Mouse (Mus musculus): ENCODE results near the gene Itsn1. TPM values are rescaled to one million over a fixed set of nuclear protein-coding genes. Genes with fewer than 3 reads are reported as not detected.

Itsn1 gene
- polyA plus RNA-seq, 1 experiment from 2014 or later, result 55.2 TPM

DNA sequence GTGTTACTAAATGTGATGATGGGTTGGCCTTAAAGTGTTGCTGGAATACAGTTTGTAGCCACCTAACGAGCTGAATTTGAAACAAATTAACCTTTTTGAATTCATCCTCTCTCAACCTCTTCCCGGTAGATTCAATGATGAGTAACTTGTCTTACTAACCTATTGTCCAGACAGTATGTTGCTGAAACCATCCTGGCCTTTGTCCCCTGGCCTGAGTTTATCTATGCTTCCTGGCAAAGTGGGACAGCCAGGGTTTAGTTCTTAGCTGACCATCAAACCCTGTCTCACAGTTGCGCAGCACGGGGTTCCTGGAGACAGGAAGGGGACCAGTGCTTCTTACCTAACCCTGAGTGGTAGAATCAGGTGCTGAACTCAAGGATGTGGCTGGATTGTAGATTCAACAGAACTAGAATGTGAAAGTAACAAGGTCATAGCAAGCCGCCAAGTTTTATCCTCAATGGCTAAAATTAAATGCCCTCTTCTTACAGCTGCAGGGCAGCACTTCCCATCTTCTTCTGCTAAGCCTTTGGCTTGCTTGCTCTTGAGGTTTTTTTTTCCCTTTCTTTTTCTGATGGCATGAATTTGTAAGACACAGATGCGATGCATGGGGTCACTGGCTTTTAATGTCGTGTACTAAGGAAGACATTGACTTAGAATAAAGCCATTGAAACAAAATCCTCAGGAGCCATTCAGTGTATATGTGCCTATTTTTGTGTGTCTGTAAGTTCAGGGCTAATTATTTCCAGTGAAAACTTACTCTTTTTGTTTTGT, 7.2 kb downstream of the Itsn1 start:
- Histone ChIP-seq H3K27me3 (no peaks in the 10 kb centered on the region), H3K4me3 (no peak overlapping the region), H3K4me2 (no peak overlapping the region), H3K9me3 (no peaks in the 10 kb centered on the region), H3K27ac (no peak overlapping the region), H3K36me3 (no peaks in the 10 kb centered on the region), H3K9ac (no peak overlapping the region), H3K4me1 (replicated peaks) (peaks cover 84% of the 10 kb centered on the region)
- WGBS, result 72% methylated on average over 7 of the region's 7 CpGs
- ATAC-seq (ENCODE audit: low FRiP score), result no peak

DNA sequence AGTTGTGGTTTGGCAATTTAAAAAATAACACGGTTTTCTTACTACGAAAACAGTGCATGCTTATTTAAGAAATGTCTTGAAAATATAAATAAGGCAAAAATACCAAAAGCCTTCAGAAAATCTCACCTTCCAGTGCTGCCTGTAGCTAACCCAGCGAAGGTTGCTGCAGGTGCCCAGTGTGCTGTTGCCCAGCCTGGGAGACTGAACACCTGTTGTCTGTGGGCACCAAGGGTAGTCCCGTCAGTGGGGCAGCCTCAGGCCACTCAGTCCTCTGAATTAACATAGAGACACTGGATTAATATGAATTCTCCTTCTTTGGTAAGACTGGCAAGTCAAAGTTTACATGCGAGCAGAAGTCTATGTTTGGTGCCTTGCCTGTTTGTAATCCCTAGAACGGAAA, 9.4 kb downstream of the Itsn1 start:
- H3K9ac ChIP-seq, result no peak overlapping the region
- H3K36me3 ChIP-seq, result no peaks in the 10 kb centered on the region
- no peak overlapping the region for H3K27ac ChIP-seq
- H3K27me3 ChIP-seq, result no peaks in the 10 kb centered on the region
- no peak overlapping the region for H3K4me3 ChIP-seq
- WGBS, result 85% methylated on average over 6 of the region's 6 CpGs
- H3K9me3 ChIP-seq, result no peaks in the 10 kb centered on the region
- no peak overlapping the region for H3K4me2 ChIP-seq
- no peak for ATAC-seq (ENCODE audit: low FRiP score)
- peaks cover 70% of the 10 kb centered on the region for H3K4me1 ChIP-seq (replicated peaks)

DNA sequence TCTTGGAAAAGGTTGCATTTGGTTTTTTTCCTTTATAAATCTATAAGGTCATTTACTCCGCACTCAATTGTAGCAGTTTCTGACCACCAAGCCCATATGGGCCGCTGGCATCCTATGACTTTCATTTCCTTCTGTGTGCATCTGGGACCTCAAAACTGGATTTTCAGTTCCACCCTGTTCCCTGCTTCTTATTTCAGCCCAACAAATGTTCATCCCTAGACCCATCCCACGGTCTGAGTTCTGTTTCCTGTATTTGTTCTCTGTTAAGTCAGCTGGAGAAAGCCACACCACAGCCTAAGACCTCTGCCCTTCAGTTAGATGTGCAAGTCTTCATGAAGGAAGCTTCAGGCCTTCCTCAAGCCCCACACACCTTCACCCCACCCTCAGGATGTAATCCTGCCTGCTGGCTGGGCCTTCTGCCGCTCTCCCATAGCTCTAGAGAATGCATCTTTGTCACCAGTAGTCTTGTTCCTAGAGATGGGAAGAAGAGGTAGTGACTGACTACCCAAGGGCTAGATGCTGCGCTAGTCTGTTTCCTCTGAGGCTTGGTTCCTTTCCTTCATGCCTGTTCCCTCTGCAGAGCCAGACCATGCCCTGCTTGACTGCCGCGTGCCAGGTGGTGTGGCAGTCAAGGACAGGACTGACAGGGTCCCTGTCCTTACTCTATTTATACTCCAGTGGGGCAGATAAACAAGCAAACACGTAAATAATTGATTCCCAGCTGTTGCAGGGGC, 11.3 kb downstream of the Itsn1 start:
- ATAC-seq (ENCODE audit: low FRiP score), result no peak
- WGBS, result 63% methylated on average over 8 of the region's 8 CpGs

DNA sequence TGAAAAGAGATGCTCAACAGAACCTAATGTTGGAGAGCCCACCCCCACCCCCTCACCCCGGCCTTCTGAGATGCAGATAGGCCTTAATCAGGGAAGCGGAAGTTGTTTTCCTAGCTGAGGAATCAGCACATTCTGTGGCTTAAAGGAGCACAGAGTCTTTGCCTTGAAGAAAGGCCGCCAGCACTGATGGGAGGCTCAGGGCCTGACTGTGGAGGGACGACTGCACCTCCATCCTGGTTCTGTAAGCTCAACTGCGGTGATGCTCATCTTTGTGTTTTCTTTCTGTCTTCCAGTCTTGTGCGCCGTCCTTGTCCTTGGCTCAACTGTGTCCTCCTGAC, 11.8 kb downstream of the Itsn1 start:
- WGBS, result 66% methylated on average over 7 of the region's 7 CpGs
- Histone ChIP-seq H3K27ac (0 out of 2 replicates have a peak overlapping the region, but pooled peaks have one; percentile 19), H3K4me3 (no peak overlapping the region), H3K9me3 (no peaks in the 10 kb centered on the region), H3K27me3 (no peaks in the 10 kb centered on the region), H3K36me3 (no peaks in the 10 kb centered on the region), H3K9ac (peak overlapping the region; percentile 6; the same call in 1 of the 2 replicates), H3K4me1 (replicated peaks) (peaks cover 67% of the 10 kb centered on the region), H3K4me2 (no peak overlapping the region)
- no peak for ATAC-seq (ENCODE audit: low FRiP score)

More for the DNA sequence above, 11.3 kb downstream of the Itsn1 start:
- no peak overlapping the region for H3K9ac ChIP-seq
- no peak overlapping the region for H3K27ac ChIP-seq
- no peaks in the 10 kb centered on the region for H3K9me3 ChIP-seq
- H3K4me3 ChIP-seq, result no peak overlapping the region
- H3K4me2 ChIP-seq, result no peak overlapping the region
- peaks cover 67% of the 10 kb centered on the region for H3K4me1 ChIP-seq (replicated peaks)
- no peaks in the 10 kb centered on the region for H3K36me3 ChIP-seq
- no peaks in the 10 kb centered on the region for H3K27me3 ChIP-seq

DNA sequence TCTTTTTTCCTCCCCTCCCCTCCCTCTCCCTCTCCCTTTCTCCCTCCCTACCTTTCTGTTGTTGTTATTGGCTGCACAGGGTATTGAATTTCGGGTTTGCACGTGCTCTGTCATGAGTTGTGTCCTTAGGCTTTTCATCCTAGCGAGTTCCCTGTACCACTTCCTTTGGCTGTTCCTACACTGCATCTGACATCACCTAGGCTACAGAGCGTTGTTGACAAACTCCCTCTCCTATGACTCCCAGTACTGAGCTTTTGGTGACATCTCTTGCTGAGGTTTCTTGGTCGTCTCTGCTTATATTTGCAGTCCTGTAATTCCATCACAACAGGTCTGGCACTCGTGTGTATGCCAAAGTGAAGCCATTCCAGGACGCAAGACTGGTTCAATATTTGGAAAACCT, 14.0 kb downstream of the Itsn1 start:
- Histone ChIP-seq H3K4me1 (replicated peaks) (peaks cover 54% of the 10 kb centered on the region), H3K36me3 (no peaks in the 10 kb centered on the region), H3K9ac (no peak overlapping the region), H3K4me3 (no peak overlapping the region), H3K27me3 (no peaks in the 10 kb centered on the region), H3K4me2 (no peak overlapping the region), H3K9me3 (no peaks in the 10 kb centered on the region), H3K27ac (no peak overlapping the region)
- WGBS, result 77% methylated on average over 7 of the region's 7 CpGs
- ATAC-seq (ENCODE audit: low FRiP score), result no peak

DNA sequence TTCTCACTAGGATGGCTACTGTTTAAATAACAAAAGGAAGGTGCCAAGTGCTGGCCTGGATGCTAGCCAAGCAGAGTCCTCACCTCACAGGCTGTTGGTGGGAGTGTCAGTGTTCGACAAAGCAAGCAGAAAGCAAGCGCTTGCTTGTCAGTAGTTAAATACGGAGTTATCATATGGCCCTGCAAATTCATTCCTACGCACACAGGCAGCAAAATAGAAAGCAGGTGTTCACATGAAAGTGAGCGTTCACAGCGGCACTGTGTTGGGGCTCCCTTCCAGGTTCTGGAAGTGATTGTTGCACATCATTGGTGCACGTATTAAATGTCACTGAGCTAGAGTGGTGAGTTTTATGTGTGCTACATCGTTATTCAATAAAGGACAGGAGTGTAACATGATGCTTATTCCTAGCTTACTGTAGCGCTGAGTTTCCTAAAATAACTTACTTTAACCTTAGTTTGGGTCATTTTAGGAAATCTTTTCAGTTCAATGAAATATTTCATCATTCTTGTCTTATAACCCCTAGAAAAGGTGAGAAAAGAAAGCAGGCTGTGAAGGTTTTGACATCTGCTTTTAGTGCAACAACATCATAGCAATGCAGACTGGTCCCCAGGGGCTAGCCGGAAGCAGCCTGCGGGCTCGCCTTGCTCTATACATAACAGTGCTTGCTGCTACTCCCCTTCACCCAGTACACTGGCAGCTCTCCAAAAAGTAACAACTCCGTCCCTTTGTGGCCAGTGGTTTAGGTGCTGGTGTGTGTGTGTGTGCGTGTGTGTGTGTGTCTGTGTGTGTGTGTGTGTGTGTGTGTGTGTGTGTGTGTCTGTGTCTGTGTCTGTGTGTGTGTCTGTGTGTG, 17.2 kb downstream of the Itsn1 start:
- Histone ChIP-seq H3K4me1 (replicated peaks) (peaks cover 31% of the 10 kb centered on the region), H3K27me3 (no peaks in the 10 kb centered on the region), H3K9me3 (no peaks in the 10 kb centered on the region), H3K4me2 (no peak overlapping the region), H3K9ac (peak overlapping the region; percentile 29; the same call in 1 of the 2 replicates), H3K4me3 (no peak overlapping the region), H3K36me3 (no peaks in the 10 kb centered on the region), H3K27ac (0 out of 2 replicates have a peak overlapping the region, but pooled peaks have one; percentile 44)
- 62% methylated on average over 14 of the region's 14 CpGs for WGBS
- no peak for ATAC-seq (ENCODE audit: low FRiP score)

DNA sequence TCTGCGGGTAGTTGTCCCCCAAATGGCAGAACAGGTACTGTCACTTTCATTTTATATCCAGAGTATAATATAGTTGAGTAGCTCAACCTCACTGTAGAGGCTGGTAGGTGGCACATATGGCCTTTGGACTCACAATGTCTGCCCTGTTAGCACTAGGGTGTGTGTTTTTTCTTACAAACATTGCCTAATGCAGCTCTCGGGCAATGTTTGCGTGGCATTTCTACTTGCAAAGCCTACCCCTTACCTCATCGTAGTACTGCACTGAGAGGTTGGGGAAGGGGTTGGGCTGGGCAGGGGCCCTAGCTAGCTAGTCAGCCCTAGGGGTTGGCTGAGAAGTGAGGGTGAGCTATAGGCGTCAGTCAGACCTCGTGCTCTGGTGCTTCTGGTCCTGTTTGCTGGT, 18.5 kb downstream of the Itsn1 start:
- Histone ChIP-seq H3K4me1 (replicated peaks) (peaks cover 33% of the 10 kb centered on the region), H3K27ac (no peak overlapping the region)
- 89% methylated on average over 6 of the region's 6 CpGs for WGBS

DNA sequence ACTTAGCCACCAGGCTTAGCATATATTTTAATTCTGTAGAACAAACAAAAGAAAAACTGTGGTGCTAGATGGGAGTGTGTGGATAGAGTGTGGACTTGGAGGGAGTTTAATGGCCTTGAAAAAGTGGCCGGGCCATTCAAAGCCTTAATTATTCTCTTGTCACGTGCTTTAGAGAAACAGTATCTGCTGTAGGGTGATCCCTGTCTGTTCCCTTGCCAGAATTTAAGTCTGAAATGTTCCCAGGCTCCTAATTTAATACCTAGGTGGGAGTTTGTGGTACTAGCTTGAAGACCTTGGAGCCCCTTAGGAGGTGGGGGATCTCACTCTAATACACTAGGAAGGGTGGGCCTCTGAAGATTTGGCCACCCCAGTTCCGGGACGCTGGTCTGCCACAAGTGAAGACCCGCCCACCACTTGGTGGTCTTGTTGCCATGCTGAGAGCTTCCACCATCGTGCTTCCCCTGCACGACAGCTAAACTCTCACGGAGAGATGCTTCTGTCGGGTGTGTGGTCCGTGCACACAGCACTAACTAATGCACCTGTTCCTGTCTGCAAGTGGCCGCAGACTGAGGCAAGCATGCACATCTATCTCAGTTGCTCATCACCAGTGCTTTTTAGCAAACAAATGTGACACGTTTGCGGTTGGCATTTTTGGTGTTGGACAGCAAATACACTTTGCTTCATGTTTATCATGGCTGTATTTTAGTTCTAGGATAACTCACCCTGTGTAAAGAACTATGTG, 22.7 kb downstream of the Itsn1 start:
- WGBS, result 78% methylated on average over 13 of the region's 13 CpGs
- no peaks in the 10 kb centered on the region for H3K27me3 ChIP-seq
- H3K27ac ChIP-seq, result no peak overlapping the region
- H3K4me2 ChIP-seq, result no peak overlapping the region
- ATAC-seq (ENCODE audit: low FRiP score), result no peak
- no peaks in the 10 kb centered on the region for H3K36me3 ChIP-seq
- H3K4me3 ChIP-seq, result no peak overlapping the region
- H3K9ac ChIP-seq, result no peak overlapping the region
- H3K4me1 ChIP-seq (replicated peaks), result peaks cover 18% of the 10 kb centered on the region
- no peaks in the 10 kb centered on the region for H3K9me3 ChIP-seq

More for the DNA sequence above, 18.5 kb downstream of the Itsn1 start:
- no peaks in the 10 kb centered on the region for H3K27me3 ChIP-seq
- no peak overlapping the region for H3K4me2 ChIP-seq
- no peak overlapping the region for H3K9ac ChIP-seq
- no peaks in the 10 kb centered on the region for H3K9me3 ChIP-seq
- no peaks in the 10 kb centered on the region for H3K36me3 ChIP-seq
- no peak overlapping the region for H3K4me3 ChIP-seq
- no peak for ATAC-seq (ENCODE audit: low FRiP score)

DNA sequence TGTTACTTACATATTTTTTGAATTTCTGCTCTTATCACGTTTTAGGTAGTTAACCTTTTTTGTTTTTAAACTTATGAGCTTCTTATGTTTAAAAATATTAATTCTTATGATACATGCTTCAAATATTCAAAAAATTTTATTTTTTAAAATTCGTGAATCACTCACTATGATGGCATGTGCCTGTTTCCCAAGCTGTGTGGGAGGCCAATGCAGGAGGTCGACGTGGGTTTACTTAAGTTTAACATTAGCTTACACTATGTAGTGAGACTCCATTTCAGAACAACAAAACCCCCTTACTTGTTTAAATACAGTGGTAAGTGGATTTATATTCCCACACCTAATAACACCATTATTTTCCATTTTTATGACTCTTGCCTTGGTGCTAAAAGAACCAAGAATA, 24.5 kb downstream of the Itsn1 start:
- Histone ChIP-seq H3K36me3 (no peaks in the 10 kb centered on the region), H3K4me2 (no peak overlapping the region), H3K4me3 (no peak overlapping the region), H3K27me3 (no peaks in the 10 kb centered on the region), H3K9ac (no peak overlapping the region), H3K9me3 (no peaks in the 10 kb centered on the region), H3K27ac (no peak overlapping the region), H3K4me1 (replicated peaks) (peaks cover 16% of the 10 kb centered on the region)
- 88% methylated on average over 4 of the region's 4 CpGs for WGBS
- no peak for ATAC-seq (ENCODE audit: low FRiP score)

DNA sequence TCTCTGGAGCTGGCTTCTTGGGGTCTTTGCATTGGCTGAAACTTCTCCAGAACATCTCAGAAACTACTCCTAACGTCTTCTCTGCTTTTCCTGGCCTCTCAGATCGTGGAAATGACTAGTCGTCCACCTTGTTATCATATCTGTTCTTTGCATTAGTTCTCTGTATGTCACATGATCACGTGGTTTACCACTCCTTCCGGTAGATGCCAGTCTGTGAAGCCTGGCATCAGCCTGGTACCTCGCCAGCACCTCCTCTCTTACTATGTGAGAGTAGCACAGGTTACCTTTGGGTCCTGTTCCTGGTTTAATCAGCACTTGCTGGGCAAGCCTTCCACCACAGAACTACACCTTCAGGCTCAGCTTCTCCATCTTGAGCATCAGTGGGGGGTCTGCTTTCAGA, 25.9 kb downstream of the Itsn1 start:
- H3K4me1 ChIP-seq (replicated peaks), result peaks cover 24% of the 10 kb centered on the region
- H3K36me3 ChIP-seq, result no peaks in the 10 kb centered on the region
- 92% methylated on average over 6 of the region's 6 CpGs for WGBS
- H3K9ac ChIP-seq, result no peak overlapping the region
- H3K9me3 ChIP-seq, result no peaks in the 10 kb centered on the region
- H3K27ac ChIP-seq, result no peak overlapping the region
- ATAC-seq (ENCODE audit: low FRiP score), result no peak
- H3K4me3 ChIP-seq, result no peak overlapping the region
- H3K27me3 ChIP-seq, result no peaks in the 10 kb centered on the region
- no peak overlapping the region for H3K4me2 ChIP-seq

DNA sequence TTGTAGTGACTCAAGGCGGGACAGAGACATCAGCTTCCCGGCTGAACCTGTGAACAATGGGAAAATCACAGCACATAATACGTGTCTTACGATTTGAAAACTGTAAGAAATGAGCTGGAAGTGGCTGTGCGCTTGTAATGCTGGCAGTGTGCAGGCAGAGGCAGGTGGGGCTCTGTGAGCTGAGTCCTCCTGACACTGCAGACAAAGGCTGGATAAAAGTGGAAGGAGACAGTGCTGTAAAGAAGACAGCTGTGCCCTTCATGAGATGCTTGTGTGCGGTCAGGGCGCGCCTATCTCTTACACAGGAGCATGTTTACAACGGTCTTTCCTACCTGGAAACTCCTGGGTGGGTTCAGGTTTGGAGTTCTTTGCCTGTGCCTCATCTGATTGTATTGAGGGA, 32.1 kb downstream of the Itsn1 start:
- ATAC-seq (ENCODE audit: low FRiP score), result no peak
- H3K27ac ChIP-seq, result peak overlapping the region; percentile 48
- H3K4me2 ChIP-seq, result no peak overlapping the region
- WGBS, result 73% methylated on average over 9 of the region's 9 CpGs
- no peak overlapping the region for H3K4me3 ChIP-seq
- H3K4me1 ChIP-seq (replicated peaks), result peaks cover 69% of the 10 kb centered on the region
- no peaks in the 10 kb centered on the region for H3K9me3 ChIP-seq
- H3K9ac ChIP-seq, result 0 out of 2 replicates have a peak overlapping the region, but pooled peaks have one; percentile 35
- H3K36me3 ChIP-seq, result no peaks in the 10 kb centered on the region
- no peaks in the 10 kb centered on the region for H3K27me3 ChIP-seq

Measured in hindbrain, embryonic 13.5 days (tissue).